Mouse (Mus musculus): ENCODE results near the gene Cpeb4. TPM values are rescaled to one million over a fixed set of nuclear protein-coding genes. Genes with fewer than 3 reads are reported as not detected.

The Cpeb4 gene
- polyA plus RNA-seq, 1 experiment = 14.1 TPM

GRCm38 (mm10) chr11:31896905-31897304 lies 24.9 kb downstream of the Cpeb4 start:
- DNase-seq (ENCODE audit: low read depth) = no peak

GRCm38 (mm10) chr11:31899166-31899565 lies 27.2 kb downstream of the Cpeb4 start:
- no peak for DNase-seq (ENCODE audit: low read depth)

- no peak for DNase-seq (ENCODE audit: low read depth)
Measured at GRCm38 (mm10) chr11:31900736-31901135, 28.7 kb downstream of the Cpeb4 start.

DNA sequence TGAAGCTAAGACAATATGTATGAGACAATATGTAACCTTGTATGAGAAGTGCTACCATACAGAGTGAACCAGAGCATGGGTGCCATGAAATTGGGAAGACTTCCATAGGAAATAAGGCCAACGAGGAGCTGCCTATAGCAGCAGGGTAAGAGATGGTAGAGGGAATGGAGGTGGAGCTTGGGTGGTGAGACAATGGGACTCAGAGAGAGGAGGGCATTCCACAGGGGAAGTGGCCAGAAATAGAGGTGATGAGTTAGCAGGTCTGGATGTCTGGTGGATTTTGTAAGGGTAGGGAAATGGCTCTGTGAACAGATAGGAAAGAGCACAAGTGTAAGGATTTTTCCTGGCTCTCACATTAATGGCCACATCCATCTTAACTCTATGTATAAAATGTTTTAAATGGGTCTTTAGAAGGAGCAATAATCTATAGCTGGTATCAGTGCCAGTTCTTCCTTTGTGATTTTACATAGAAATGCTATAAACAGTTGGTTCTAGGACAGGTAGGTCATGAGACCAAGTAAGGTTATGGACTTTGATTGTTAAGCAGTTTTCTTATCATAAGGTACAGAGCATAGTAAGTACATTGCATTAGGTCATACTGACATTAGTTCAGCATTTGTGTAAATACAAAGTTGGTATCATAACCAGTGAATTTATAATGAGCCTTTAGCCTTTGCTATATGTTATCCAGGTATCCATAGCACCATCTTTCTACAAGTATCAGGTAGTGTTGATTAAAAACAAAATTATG lies 30.4 kb downstream of the Cpeb4 start:
- no peak for DNase-seq (ENCODE audit: low read depth)

DNA sequence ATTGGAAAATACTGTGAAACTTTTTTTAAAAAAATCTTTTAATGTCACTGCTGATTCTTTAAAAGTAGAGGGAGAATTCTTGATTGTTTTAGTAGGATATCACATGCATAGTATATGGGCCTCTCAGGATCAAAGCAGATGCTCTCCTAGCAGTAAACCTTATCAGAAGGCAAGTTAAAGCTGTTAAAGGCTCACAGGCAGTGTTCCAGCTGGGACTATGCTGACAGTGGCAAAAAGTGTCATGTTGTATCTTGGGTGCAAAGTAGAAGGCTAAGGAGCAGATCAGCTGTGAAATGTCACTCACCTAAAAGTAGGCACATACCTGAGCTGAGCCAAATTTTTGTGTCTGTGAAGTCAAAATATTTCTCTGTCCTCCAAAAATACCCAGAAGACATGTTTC lies 34.5 kb downstream of the Cpeb4 start:
- DNase-seq (ENCODE audit: low read depth) = no peak

DNA sequence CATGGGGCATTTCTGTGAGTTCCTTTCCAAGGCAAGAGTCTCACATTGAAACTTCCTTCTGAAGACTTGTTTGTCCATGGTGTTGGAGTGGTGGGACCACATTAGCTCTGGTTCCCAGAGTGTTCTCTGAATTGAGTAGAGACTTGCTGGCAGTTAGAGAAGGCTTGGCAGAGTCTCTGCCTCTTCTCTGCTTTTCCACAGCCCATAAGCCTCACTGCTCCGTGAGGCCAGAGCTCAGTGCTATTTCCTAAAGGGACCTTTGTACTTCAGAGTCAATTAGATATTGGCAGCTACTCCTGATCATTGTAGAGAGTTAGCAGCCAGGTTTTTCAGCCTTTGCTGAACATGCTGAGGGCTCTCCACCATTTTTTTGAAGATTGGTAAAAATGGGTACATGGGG lies 35.6 kb downstream of the Cpeb4 start:
- no peak for DNase-seq (ENCODE audit: low read depth)

GRCm38 (mm10) chr11:31912958-31913357 lies 40.9 kb downstream of the Cpeb4 start:
- no peak for DNase-seq (ENCODE audit: low read depth)

DNA sequence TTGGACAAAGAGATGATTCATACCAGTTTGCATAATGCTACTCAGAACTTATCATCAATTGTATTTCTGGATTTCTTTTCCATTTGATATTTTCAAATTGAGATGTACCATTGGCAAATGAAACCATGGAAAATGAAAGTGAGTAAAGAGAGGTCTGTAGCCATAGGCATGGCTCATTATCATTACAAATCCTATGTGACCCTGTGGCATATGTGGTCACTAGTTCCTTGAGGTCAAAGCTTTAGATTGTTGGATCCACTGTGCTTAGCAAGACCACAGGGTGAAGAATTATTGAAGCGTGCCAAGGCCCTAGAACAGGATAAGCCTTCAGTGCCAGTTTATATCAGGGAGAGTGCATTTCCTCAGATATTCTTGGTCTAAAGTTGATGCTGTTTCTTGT lies 45.8 kb downstream of the Cpeb4 start:
- DNase-seq (ENCODE audit: low read depth) = no peak

GRCm38 (mm10) chr11:31930051-31930450 lies 58.0 kb downstream of the Cpeb4 start:
- no peak for DNase-seq (ENCODE audit: low read depth)

DNA sequence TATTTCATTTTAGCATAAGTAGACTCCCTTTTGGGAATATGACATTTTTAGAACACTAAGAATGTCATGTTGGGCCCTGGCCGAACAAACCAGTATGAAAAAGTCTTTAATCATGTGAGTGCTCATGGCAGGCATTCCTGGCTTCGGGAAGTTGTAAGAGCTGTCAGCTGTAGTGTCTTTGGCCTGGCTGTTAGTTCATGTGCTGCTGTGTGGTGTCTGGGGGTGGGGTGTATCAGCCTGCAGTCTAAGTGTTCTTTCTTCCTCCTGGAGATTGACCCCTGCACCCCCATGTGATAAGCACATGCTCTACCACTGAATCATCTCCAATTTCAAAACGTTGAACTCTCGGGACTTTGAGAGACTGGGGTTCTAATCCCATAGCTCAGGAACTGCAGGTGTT lies 63.6 kb downstream of the Cpeb4 start:
- DNase-seq (ENCODE audit: low read depth) = no peak

- no peak for DNase-seq (ENCODE audit: low read depth)
Measured at GRCm38 (mm10) chr11:31936910-31937525, 65.0 kb downstream of the Cpeb4 start.

DNA sequence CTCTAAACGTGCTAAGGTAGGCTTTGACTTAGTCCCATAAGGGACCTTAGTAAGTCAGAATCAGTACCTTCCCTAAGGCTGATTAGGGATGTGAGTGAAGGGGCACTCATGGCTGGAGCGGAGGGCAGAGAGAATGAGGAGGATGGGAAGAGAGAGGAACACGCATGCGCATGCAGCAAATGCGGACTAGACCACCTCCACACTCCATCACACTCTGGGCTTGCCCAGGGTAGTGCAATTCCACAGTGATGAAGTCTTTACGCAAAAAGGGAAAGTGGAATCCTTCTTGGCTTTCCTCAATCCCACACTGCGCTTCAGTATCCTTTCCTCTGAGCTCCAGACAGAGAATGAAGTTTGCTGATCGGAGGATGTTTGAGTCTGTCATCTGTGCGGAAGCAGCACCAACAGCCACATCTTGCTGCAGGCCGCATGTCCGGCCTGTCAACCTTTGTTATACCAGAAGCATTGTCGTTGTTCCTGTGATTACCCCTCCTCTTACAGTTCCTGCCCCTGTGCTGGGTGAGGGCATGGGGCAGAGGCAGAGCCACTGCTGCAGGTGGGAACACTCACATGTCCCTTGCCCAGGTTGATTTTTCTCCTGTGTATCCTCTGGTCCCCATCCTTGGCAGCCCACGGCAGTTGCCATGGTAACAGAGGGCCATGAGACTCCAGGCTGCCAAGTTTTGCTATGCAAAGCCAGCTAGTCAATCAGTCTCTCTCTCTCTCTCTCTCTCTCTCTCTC lies 69.1 kb downstream of the Cpeb4 start:
- DNase-seq (ENCODE audit: low read depth) = no peak

- DNase-seq (ENCODE audit: low read depth) = no peak
Measured at GRCm38 (mm10) chr11:31941640-31942638, 69.9 kb downstream of the Cpeb4 start.

DNA sequence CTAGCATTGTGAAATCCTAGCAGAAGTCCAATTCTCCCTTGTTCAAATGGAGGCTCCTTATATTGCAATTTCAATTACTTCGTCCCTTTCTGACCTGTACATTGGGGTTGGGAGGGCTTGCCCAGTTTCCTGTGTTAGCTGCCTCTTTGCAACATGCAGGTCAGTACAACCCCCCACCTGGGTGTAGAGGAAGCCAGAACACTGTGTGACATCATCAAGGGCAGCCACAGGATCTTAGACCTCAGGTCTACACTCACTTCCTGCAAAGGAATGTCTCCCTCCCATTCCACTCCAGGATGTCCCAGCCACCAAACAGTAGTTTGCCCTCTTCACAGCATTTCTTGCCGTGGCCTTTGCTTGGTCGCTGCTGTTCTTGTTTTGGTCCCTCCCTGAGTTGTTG lies 73.5 kb downstream of the Cpeb4 start:
- DNase-seq (ENCODE audit: low read depth) = no peak

- no peak for DNase-seq (ENCODE audit: low read depth)
Measured at GRCm38 (mm10) chr11:31948462-31949330, 76.7 kb downstream of the Cpeb4 start.

- DNase-seq (ENCODE audit: low read depth) = peak; percentile 12
Measured at GRCm38 (mm10) chr11:31949331-31949785, 77.3 kb downstream of the Cpeb4 start.

DNA sequence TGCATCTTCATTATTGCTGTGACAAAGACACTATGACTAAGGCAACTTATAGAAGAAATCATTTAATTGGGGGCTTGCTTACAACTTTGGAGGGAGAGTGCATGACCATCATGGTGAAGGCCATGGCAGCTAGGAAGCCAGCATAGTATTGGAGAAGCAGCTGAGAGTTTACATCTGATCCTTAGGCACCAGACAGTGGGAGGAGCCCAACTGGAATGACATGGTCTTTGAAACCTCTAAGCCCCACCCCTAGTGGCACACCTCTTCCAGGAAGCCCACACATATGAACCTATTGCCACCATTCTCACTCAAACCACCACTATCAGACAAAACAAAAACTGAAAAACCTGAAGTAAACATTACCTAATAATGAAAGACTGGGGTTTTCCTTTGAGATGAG lies 88.1 kb downstream of the Cpeb4 start:
- no peak for DNase-seq (ENCODE audit: low read depth)

- no peak for DNase-seq (ENCODE audit: low read depth)
Measured at GRCm38 (mm10) chr11:31963993-31964392, 92.0 kb downstream of the Cpeb4 start.

DNA sequence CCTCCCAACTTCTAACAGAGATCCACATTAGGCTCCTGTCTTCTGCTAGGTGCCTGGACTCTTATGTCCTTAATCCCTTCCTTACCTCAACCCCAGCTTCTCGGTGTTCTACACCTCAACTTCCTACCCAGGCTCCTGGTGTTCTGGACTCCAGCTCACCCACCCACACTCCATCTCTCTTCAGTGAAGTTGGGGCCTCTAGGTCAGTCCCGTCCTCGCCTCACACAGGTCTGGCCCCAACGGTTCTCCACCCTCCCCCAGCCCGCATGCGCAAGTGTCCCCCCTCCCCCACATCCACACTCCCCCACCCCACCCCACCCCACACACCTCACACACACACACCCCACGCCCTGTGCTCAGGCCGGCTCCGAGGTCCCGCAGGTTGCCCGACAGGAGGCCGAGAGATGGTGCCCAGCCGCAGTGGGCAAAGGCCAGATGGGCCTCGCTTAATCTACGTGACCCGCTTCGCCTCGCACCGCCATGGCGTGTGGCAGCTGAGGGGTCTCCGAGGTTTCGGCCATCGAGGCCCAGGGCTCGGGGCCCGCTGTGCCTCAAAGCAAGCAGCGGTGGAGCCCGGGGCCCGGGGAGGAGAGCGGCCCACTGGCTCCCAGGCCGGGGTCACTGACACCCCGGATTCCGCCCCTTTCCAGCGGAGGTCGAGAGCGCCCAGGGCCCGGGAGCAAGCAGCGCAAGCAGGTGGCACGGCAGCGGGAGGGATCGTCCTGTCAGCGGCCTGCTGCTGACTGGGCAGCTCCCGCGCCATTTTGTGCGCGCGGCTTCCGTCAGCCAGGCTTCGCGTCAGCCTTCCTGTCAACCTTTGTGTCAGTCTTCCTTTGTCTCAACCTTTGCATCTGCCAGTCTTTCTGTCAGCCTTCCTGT lies 93.5 kb downstream of the Cpeb4 start, which contains the start of gene 4930524B15Rik:
TSS of gene 4930524B15Rik (plus strand) at position 337 of the 879 bp plus-strand sequence.
- DNase-seq (ENCODE audit: low read depth) = no peak
